Mouse (Mus musculus) midbrain, embryonic 11.5 days (tissue): ENCODE measurements around the gene Wwp2. TPM values are rescaled to one million over a fixed set of nuclear protein-coding genes. Genes with fewer than 3 reads are reported as not detected.

Source experiments
- ATAC-seq: fragments of 200-750 bp; cut with Nextera tagmentation; 2 replicates; pipeline ENCODE4 v1.8.0; 2017; ENCODE audit warnings: moderate TSS enrichment, moderate library complexity; ENCODE audit not compliant: low FRiP score
- DNase-seq: peaks from one replicate; pipeline ENCODE4 v3.0.0; 2015; ENCODE audit warnings: low spot score; ENCODE audit errors: missing footprints
- H3K27ac ChIP-seq: fragments of 300-500 bp; sonication (generic); 2 replicates; pipeline ENCODE4 v1.5.1; 2014; ENCODE audit warnings: low read depth, low read length
- H3K27me3 ChIP-seq: fragments of 300-500 bp; sonication (generic); 2 replicates; pipeline ENCODE4 v1.6.1; 2014; ENCODE audit warnings: mild to moderate bottlenecking, low read length, moderate library complexity, mixed read lengths; ENCODE audit not compliant: control insufficient read depth, insufficient read depth
- H3K36me3 ChIP-seq: fragments of 300-500 bp; sonication (generic); 2 replicates; pipeline ENCODE4 v1.6.1; 2014; ENCODE audit warnings: mild to moderate bottlenecking, low read length, moderate library complexity, mixed read lengths; ENCODE audit not compliant: control insufficient read depth, insufficient read depth
- H3K4me1 ChIP-seq: fragments of 300-500 bp; sonication (generic); 2 replicates; pipeline ENCODE4 v1.6.1; 2014; ENCODE audit warnings: low read length; ENCODE audit not compliant: control insufficient read depth, insufficient read depth
- H3K4me2 ChIP-seq: fragments of 300-500 bp; sonication (generic); 2 replicates; pipeline ENCODE4 v1.6.1; 2014; ENCODE audit warnings: mild to moderate bottlenecking, moderate library complexity
- H3K4me3 ChIP-seq: fragments of 300-500 bp; sonication (generic); 2 replicates; pipeline ENCODE4 v1.5.1; 2014; ENCODE audit warnings: low read depth, low read length
- H3K9ac ChIP-seq: fragments of 300-500 bp; sonication (generic); 2 replicates; pipeline ENCODE4 v1.6.1; 2014; ENCODE audit warnings: low read length
- H3K9me3 ChIP-seq: fragments of 300-500 bp; sonication (generic); 2 replicates; pipeline ENCODE4 v1.6.1; 2016; ENCODE audit warnings: low read length; ENCODE audit not compliant: control insufficient read depth
- WGBS: fragments of 180-500 bp; shearing (Covaris S2); extraction: QIAGEN DNeasy Blood & Tissue Kit; methylation state at CpG from one replicate; pipeline ENCODE4 v1.1.7; 2014; 5-methylcytosine and 5-hydroxymethylcytosine counted together
- polyA plus RNA-seq: library from polyadenylated mRNA; unstranded; fragments of >200 nt; fragmentation: Nextera tagmentation; extraction: Ambion mirVana; gene quantifications from 2 replicates; pipeline ENCODE4 v1.2.1, GENCODE M21; 2014

Gene Wwp2
- polyA plus RNA-seq, 1 experiment from 2014 or later: 53.1 TPM

- ATAC-seq: peak; percentile 59
- Histone ChIP-seq H3K27ac (no peak overlapping the region), H3K4me1 (no peaks in the 10 kb centered on the region; the same call in 1 of the 2 replicates), H3K27me3 (no peaks in the 10 kb centered on the region), H3K36me3 (no peaks in the 10 kb centered on the region; the same call in 1 of the 2 replicates), H3K4me2 (no peak overlapping the region), H3K4me3 (no peak overlapping the region), H3K9me3 (no peaks in the 10 kb centered on the region), H3K9ac (no peak overlapping the region)
- peak; percentile 84 for DNase-seq
- 32% methylated on average over 6 of the region's 6 CpGs for WGBS
These were observed 67.2 kb downstream of the Wwp2 start for GRCm38 (mm10) chr8:107503354-107503753.

- ATAC-seq: no peak
- no peaks in the 10 kb centered on the region for H3K27me3 ChIP-seq
- WGBS: 84% methylated on average over 13 of the region's 13 CpGs
- no peaks in the 10 kb centered on the region for H3K9me3 ChIP-seq
- H3K4me1 ChIP-seq: no peaks in the 10 kb centered on the region; the same call in 1 of the 2 replicates
- no peak overlapping the region; the same call in 1 of the 2 replicates for H3K27ac ChIP-seq
- no peak overlapping the region for H3K4me2 ChIP-seq
- H3K4me3 ChIP-seq: no peak overlapping the region
- no peak overlapping the region for H3K9ac ChIP-seq
- H3K36me3 ChIP-seq: no peaks in the 10 kb centered on the region; the same call in 1 of the 2 replicates
- peak; percentile 57 for DNase-seq
These were observed 68.2 kb downstream of the Wwp2 start for GRCm38 (mm10) chr8:107504239-107504985.

DNA sequence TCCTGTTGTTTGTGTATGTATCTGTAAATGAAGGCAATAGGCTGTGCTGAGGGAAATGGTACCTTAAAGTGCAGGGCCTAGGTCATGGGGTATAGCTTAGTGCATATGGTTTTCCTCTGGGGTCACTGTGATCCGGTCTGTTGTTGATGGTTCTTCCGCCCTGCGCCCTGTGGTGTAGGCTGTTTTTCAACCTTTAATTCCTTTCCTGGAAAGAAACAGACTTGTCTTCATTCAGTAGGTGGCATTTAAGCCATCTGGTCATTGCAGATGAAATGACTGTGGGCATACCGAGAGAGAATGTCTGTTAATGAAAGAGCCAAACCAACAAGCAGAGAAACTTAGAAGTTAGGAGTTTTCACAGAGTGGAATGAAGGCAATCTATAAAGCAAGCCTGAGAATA is 69.1 kb downstream of the Wwp2 start:
- H3K9ac ChIP-seq: no peak overlapping the region
- no peak overlapping the region for H3K27ac ChIP-seq
- 81% methylated on average over 4 of the region's 4 CpGs for WGBS

GRCm38 (mm10) chr8:107507019-107507418 is 70.9 kb downstream of the Wwp2 start:
- H3K4me2 ChIP-seq: no peak overlapping the region
- H3K9ac ChIP-seq: no peak overlapping the region
- H3K27ac ChIP-seq: no peak overlapping the region
- 91% methylated on average over 1 of the region's 1 CpGs for WGBS
- no peaks in the 10 kb centered on the region for H3K9me3 ChIP-seq
- DNase-seq (peak; percentile 54), ATAC-seq (no peak)
- no peaks in the 10 kb centered on the region; the same call in 1 of the 2 replicates for H3K36me3 ChIP-seq
- no peak overlapping the region for H3K4me3 ChIP-seq
- H3K27me3 ChIP-seq: no peaks in the 10 kb centered on the region
- H3K4me1 ChIP-seq: no peaks in the 10 kb centered on the region; the same call in 1 of the 2 replicates

More for the DNA sequence above, 69.1 kb downstream of the Wwp2 start:
- ATAC-seq (no peak), DNase-seq (peak; percentile 26)
- Histone ChIP-seq H3K4me1 (no peaks in the 10 kb centered on the region; the same call in 1 of the 2 replicates), H3K9me3 (no peaks in the 10 kb centered on the region), H3K27me3 (no peaks in the 10 kb centered on the region), H3K36me3 (no peaks in the 10 kb centered on the region; the same call in 1 of the 2 replicates), H3K4me3 (no peak overlapping the region), H3K4me2 (no peak overlapping the region)

DNA sequence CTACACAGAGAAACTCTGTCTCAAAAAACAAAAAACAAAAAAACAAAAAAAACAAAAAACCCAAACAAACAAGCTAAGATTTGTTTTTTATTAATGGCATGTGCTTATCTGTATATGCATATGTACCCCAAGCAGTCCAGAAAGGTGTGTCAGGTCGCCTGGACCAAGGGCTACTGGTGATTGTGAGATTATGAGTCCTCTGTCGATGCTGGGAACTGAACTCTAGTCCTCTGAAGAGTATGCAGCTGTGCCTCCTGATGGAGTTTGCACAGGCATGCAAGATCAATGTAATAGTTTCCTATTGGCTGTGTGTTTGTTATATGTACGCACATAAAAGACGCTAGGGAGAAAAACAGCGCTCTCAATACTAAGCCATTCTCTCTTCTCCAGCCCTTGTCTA is 74.0 kb downstream of the Wwp2 start:
- 93% methylated on average over 5 of the region's 5 CpGs for WGBS
- Histone ChIP-seq H3K9ac (no peak overlapping the region), H3K4me1 (no peaks in the 10 kb centered on the region), H3K27ac (no peak overlapping the region), H3K36me3 (no peaks in the 10 kb centered on the region; the same call in 1 of the 2 replicates), H3K27me3 (no peaks in the 10 kb centered on the region), H3K4me2 (no peak overlapping the region), H3K9me3 (no peaks in the 10 kb centered on the region), H3K4me3 (no peak overlapping the region)
- ATAC-seq: no peak
- DNase-seq: no peak

DNA sequence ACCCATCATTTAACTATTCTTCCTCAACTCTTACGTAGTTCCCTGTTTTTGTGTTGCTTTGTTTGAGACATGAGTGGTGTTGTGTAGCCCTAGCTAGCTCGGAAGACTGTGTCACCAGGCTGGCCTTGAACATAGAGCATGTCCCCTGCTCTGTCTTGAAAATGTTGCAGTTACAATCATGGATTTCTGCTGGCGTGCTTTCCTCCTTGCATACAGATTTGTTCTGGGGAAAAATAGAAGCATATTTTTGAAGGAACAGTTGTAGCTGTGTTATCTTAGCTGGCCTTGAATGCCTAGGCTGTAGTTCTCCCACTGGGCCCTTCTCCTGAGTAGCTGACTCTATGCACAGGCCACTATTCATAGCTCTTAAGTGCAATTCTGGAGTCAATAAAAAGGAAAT is 74.6 kb downstream of the Wwp2 start:
- no peaks in the 10 kb centered on the region for H3K4me1 ChIP-seq
- H3K4me2 ChIP-seq: no peak overlapping the region
- 92% methylated on average over 3 of the region's 3 CpGs for WGBS
- ATAC-seq (no peak), DNase-seq (no peak)
- no peaks in the 10 kb centered on the region for H3K27me3 ChIP-seq
- H3K36me3 ChIP-seq: no peaks in the 10 kb centered on the region; the same call in 1 of the 2 replicates
- no peak overlapping the region for H3K27ac ChIP-seq
- no peak overlapping the region for H3K9ac ChIP-seq
- H3K9me3 ChIP-seq: no peaks in the 10 kb centered on the region
- H3K4me3 ChIP-seq: no peak overlapping the region

DNA sequence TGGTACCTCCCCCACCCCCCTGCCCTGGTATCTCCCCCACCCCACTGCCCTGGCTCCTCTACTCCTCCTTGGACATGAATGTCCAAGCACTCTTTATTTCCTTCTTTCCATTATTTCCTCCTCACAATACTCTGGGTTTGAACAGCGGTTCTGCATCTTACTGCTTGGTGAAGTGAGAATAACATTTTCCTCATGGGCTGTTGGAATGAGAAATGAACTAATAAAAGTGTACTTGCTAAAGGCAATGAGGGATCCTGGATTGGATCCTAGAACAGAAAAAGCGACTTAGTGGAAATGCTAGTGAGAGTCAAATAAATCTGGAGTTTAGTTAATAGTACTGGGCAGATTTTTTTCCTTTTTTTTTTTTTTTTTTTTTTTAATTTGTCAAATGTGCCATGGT is 77.1 kb downstream of the Wwp2 start:
- Histone ChIP-seq H3K9me3 (no peaks in the 10 kb centered on the region), H3K4me3 (no peak overlapping the region), H3K4me1 (no peaks in the 10 kb centered on the region), H3K9ac (no peak overlapping the region), H3K36me3 (no peaks in the 10 kb centered on the region), H3K27me3 (no peaks in the 10 kb centered on the region), H3K4me2 (no peak overlapping the region), H3K27ac (no peak overlapping the region)
- DNase-seq (no peak), ATAC-seq (no peak)
- 91% methylated on average over 2 of the region's 2 CpGs for WGBS

- no peaks in the 10 kb centered on the region for H3K27me3 ChIP-seq
- no peak overlapping the region for H3K4me3 ChIP-seq
- H3K4me2 ChIP-seq: no peak overlapping the region
- H3K4me1 ChIP-seq: no peaks in the 10 kb centered on the region
- H3K36me3 ChIP-seq: no peaks in the 10 kb centered on the region
- ATAC-seq (no peak), DNase-seq (no peak)
- H3K9ac ChIP-seq: no peak overlapping the region
- no peak overlapping the region for H3K27ac ChIP-seq
- 88% methylated on average over 6 of the region's 6 CpGs for WGBS
- no peaks in the 10 kb centered on the region for H3K9me3 ChIP-seq
These were observed 79.0 kb downstream of the Wwp2 start for GRCm38 (mm10) chr8:107514949-107515721.

DNA sequence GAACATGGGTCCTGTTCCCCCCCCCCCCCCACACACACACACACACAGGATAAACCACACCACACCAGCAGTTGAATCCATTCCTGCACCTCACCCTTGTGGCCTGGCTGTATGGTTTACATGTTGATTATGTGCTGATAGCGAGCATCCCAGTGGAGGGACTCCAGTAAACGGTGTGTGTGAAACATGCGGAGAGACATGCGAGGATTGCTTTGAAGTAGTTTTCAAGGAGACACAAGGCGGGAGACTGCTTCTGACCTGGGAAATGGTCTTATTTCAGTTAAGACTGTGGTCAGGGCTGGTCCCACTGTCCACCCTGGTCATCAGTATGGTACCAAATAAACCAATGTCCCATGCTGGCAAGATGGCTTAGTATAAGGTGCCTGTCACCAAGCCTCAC is 82.6 kb downstream of the Wwp2 start:
- Histone ChIP-seq H3K27ac (no peak overlapping the region), H3K4me3 (no peak overlapping the region), H3K27me3 (no peaks in the 10 kb centered on the region), H3K4me1 (no peaks in the 10 kb centered on the region), H3K9ac (no peak overlapping the region), H3K4me2 (no peak overlapping the region), H3K36me3 (no peaks in the 10 kb centered on the region), H3K9me3 (no peaks in the 10 kb centered on the region)
- WGBS: 90% methylated on average over 5 of the region's 5 CpGs
- no peak for ATAC-seq
- DNase-seq: no peak
